Mouse (Mus musculus): ENCODE measurements around the gene Snx8.
"Not testable (repeated sequence)": the region's sequence is repeated elsewhere in the genome, so short reads cannot be mapped to it uniquely, and the experiment has no call there.

Snx8 gene

GRCm38 (mm10) chr5:140383559-140383958 is 5.5 kb downstream of the Snx8 start:
- peak; percentile 26 to 42 for DNase-seq

- DNase-seq = no peak
These were observed 6.4 kb downstream of the Snx8 start for GRCm38 (mm10) chr5:140382688-140383087.

GRCm38 (mm10) chr5:140381156-140381555 is 7.9 kb downstream of the Snx8 start:
- DNase-seq = no peak

GRCm38 (mm10) chr5:140379299-140379698 is 9.8 kb downstream of the Snx8 start:
- DNase-seq = peak; percentile 23 to 30

- DNase-seq = no peak
These were observed 10.8 kb downstream of the Snx8 start for GRCm38 (mm10) chr5:140378121-140378853.

- DNase-seq = no peak
These were observed 13.7 kb downstream of the Snx8 start for GRCm38 (mm10) chr5:140375249-140375829.

GRCm38 (mm10) chr5:140374226-140374625 is 14.8 kb downstream of the Snx8 start:
- DNase-seq = no peak

- DNase-seq = no peak
These were observed 15.4 kb downstream of the Snx8 start for GRCm38 (mm10) chr5:140373711-140374110.

- no peak for DNase-seq
These were observed 17.4 kb downstream of the Snx8 start for GRCm38 (mm10) chr5:140371671-140372070.

GRCm38 (mm10) chr5:140370446-140371254 is 18.4 kb downstream of the Snx8 start:
- peak; percentile 17 to 46 for DNase-seq

GRCm38 (mm10) chr5:140369466-140369865 is 19.6 kb downstream of the Snx8 start:
- DNase-seq = no peak

GRCm38 (mm10) chr5:140368926-140369325 is 20.1 kb downstream of the Snx8 start:
- no peak for DNase-seq

GRCm38 (mm10) chr5:140368126-140368525 is 20.9 kb downstream of the Snx8 start:
- not testable (repeated sequence) for DNase-seq

- no peak for DNase-seq
These were observed 24.6 kb downstream of the Snx8 start for GRCm38 (mm10) chr5:140364415-140364814.

- no peak for DNase-seq
These were observed 29.0 kb downstream of the Snx8 start for GRCm38 (mm10) chr5:140359930-140360674.

GRCm38 (mm10) chr5:140357466-140357865 is 31.6 kb downstream of the Snx8 start:
- no peak for DNase-seq

- DNase-seq = no peak
These were observed 33.1 kb downstream of the Snx8 start for GRCm38 (mm10) chr5:140355934-140356333.

- no peak for DNase-seq
These were observed 36.7 kb downstream of the Snx8 start for GRCm38 (mm10) chr5:140352352-140352751.

GRCm38 (mm10) chr5:140350731-140351497 is 38.1 kb downstream of the Snx8 start:
- DNase-seq = no peak

- DNase-seq = no peak
These were observed 39.2 kb downstream of the Snx8 start for GRCm38 (mm10) chr5:140349882-140350281.

GRCm38 (mm10) chr5:140346050-140346449 is 43.0 kb downstream of the Snx8 start:
- DNase-seq = no peak

GRCm38 (mm10) chr5:140345244-140345643 is 43.8 kb downstream of the Snx8 start:
- no peak for DNase-seq
